Mouse (Mus musculus) ovary, adult 18-20 months (tissue): ENCODE results near the gene Olfr681.
"Not testable (repeated sequence)": the region's sequence is repeated elsewhere in the genome, so short reads cannot be mapped to it uniquely, and the experiment has no call there.

ENCODE experiments used
- DNase-seq: peaks from one replicate; pipeline ENCODE4 v3.0.0; 2022; ENCODE audit warnings: low spot score, mixed read lengths

Olfr681 gene

DNA sequence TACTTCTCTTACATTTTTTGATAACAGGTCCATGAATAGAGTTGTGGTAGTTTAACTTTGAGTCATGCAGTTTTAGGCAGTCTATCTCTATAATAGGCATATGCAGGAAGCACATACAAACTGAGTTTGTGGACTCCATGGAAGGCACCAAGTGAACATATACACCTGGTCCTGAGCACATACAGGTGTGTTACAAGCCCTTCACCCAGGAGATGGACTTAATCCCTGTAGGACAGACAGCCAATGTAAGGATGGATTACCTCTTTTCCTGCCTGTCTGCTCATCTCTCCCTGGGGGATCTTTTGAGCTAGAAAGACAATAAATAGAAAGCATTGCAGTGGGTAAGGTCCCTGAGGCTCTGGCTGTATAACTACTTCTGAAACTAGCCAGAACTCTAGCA, at the start of gene Olfr681:
TSS of gene Olfr681 (plus strand) at position 301 of the 400 bp plus-strand sequence.
- DNase-seq, result no peak

- DNase-seq, result no peak
Observed at GRCm38 (mm10) chr7:105080905-105081304, 35.7 kb upstream of the Olfr681 start, which contains the start of gene Olfr679. Olfr679 (plus strand) TSS chr7:105081205.

- not testable (repeated sequence) for DNase-seq
Observed at GRCm38 (mm10) chr7:105092717-105093116, 23.9 kb upstream of the Olfr681 start, which contains the start of gene Olfr680-ps1. Olfr680-ps1 (minus strand) TSS chr7:105092817.

- DNase-seq, result no peak
Observed at GRCm38 (mm10) chr7:105141275-105141674, 24.6 kb downstream of the Olfr681 start.

- DNase-seq, result no peak
Observed at GRCm38 (mm10) chr7:105146912-105147311, 30.3 kb downstream of the Olfr681 start, which contains the start of gene Olfr683. Olfr683 (minus strand) TSS chr7:105147012.

DNA sequence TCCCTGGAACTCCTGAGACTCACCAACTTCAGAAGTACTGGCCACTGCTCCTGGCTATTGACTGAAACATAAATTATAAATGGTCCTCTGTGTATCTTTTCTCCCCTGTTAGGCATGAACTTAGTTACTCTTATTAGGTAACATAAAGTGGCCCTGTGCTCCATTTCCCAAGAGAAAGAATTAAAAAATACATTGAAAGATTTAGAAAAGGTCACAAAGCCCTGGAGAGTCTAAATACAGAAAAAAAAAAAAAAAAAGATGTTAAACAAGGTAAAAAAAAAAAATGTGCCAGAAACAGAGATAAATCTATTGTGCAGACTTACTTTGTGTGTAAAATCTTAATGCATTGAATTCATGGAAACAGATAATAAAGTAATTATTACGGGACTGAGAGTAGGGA, 46.9 kb downstream of the Olfr681 start, which contains the start of gene Olfr684:
TSS of gene Olfr684 (minus strand) at position 101 of the 400 bp plus-strand sequence.
- no peak for DNase-seq

DNA sequence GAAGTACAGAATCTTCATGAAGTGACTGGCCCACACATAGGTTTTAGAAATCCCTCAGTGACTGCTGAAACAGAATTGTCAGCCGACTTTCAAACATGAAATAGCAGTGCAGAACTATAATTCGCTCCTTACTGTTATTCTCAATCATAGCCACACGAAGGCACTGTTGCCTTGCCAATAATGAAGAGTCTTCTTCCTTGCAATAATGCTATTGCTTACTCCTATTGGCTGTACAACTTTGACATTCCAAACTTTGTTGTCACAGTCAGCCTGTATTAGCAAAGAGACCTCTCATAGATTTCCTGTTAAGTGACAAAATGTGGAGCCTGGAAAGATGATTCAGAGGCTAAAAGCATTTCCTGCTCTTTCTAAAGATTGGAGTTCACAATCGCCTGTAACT, 54.1 kb downstream of the Olfr681 start:
- DNase-seq, result no peak
